Mouse (Mus musculus): ENCODE data around the gene Tgfbr3l.
"Not testable (repeated sequence)": the region's sequence is repeated elsewhere in the genome, so short reads cannot be mapped to it uniquely, and the experiment has no call there.

- not testable (repeated sequence) for TF ChIP-seq ZC3H11A (IDR thresholded peaks at IDR 0.05; ENCODE audit: borderline replicate concordance, low read depth, low read length); ZNF384 (IDR thresholded peaks at IDR 0.05; ENCODE audit: low read depth, low read length); HCFC1 (IDR thresholded peaks at IDR 0.05; ENCODE audit: borderline replicate concordance, insufficient read depth, low read length); CHD2 (IDR thresholded peaks at IDR 0.05; ENCODE audit: low read depth, low read length)
Measured at GRCm38 (mm10) chr8:4255471-4255870, 7.5 kb downstream of the Tgfbr3l start.
